Mouse (Mus musculus): ENCODE results near the gene Usp34.

DNA sequence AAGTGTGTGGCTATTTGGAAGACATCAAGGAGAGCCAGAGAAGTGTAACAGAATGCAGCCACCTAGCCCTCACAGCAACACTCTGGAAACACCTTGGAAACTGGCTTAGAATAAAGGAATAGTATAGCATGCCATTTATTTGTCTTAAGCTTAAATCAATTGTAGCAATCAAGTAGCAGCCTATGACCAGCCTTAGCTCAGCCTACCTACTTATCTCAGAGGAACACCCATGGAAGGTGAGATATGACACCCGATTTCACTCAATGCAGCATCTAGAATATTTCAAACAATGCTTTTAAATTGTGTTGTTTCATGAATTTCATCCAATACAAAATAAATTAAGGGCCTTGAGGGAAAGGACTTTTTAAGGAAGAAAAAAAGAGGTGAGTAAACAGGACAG is 183.3 kb downstream of the Usp34 start:
- TF ChIP-seq CTCF (IDR thresholded peaks at IDR 0.05; ENCODE audit: low read depth, low read length) (no peak), POLR2A (IDR thresholded peaks at IDR 0.05; ENCODE audit: borderline replicate concordance, low read depth, low read length) (no peak)
